Mouse (Mus musculus): ENCODE results near the gene Zfp354c.

DNA sequence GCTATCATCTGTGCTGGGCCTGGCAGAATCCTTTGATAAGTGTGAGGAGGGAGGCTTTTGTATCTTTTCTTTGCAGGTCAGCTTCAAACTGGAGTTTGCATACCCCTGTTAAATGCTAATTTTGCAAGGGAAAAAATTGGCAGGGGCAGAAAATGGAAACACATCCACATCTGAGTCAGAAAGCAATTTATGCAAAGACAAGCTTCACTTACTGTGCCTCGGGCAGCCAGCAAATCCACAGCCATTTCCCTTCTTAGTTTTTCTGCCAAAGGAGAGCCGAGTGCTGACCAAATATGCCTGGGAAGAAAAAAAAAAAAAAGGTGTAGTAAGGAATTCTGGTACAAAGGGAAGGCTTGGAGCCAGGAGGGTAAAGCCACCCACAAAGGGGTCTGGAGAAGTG lies 1.3 kb downstream of the Zfp354c start:
- no peak for TF ChIP-seq CTCF (IDR thresholded peaks at IDR 0.05; ENCODE audit: low read depth)
- no peak for TF ChIP-seq EP300 (IDR thresholded peaks at IDR 0.05; ENCODE audit: low read depth)

All from heart, postnatal 0 days (tissue).